Mouse (Mus musculus) embryonic fibroblast, embryonic 13.5 days (primary cell): ENCODE data around the gene Eml2.

Source experiments
- CTCF ChIP-seq: IDR thresholded peaks from 2 replicates; pipeline ENCODE4 v1.5.1; 2011; ENCODE audit warnings: mild to moderate bottlenecking, control low read depth, low read length, moderate library complexity, borderline replicate concordance; ENCODE audit not compliant: insufficient read depth
- POLR2A ChIP-seq: IDR thresholded peaks from 2 replicates; pipeline ENCODE4 v1.6.1; 2011; ENCODE audit warnings: low read depth, mild to moderate bottlenecking, control low read depth, low read length, moderate library complexity

DNA sequence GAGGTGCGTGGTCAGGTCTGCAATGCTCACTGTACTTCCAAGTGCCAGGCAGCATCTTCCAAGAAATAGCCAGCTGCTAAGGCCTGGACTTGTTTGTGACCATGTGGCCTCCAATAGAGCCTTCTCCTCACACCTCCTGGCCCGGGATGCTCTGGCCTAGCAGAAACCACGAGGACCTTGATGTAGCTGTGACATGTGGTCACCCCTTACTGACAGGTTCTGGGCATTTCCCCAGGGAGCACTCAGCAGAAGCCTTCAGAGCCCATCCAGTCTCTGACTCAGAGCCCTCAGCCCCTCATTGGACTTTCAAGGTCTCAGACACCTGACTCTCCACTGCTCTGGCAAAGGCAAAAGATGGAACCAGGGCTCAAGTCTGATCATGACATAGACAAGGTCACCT lies 68.9 kb downstream of the Eml2 start:
- TF ChIP-seq CTCF (no peak), POLR2A (no peak)
